Mouse (Mus musculus): ENCODE data around the gene E2f6.

GRCm38 (mm10) chr12:16858081-16858480 is 47.3 kb downstream of the E2f6 start:
- TF ChIP-seq MAZ (IDR thresholded peaks at IDR 0.05; ENCODE audit: low read depth, low read length) (no peak), CTCF (conservative IDR thresholded peaks at IDR 0.05 in 1 of 2, IDR thresholded peaks at IDR 0.05 in 1 of 2; ENCODE audit: low read depth in 2 of 2, low read length in 2 of 2) (no peak), POLR2A (IDR thresholded peaks at IDR 0.05; ENCODE audit: low read depth, low read length) (no peak), ZNF384 (IDR thresholded peaks at IDR 0.05; ENCODE audit: low read depth, low read length) (no peak), POLR2AphosphoS2 (IDR thresholded peaks at IDR 0.05; ENCODE audit: low read depth, low read length) (no peak), USF1 (IDR thresholded peaks at IDR 0.05; ENCODE audit: low read depth, low read length) (no peak)
